29 mouse cellular contexts compared by ENCODE assay signal in genomic region chr3:55677691-55678090, GRCm38 (mm10).
DNase-seq lines count a peak whose midpoint lies in the region; ATAC-seq and TF ChIP-seq lines count a peak whose summit lies in the region.
"Had no signal": no experiment of that assay in that cellular context is flagged by ENCODE, and none has a peak within 500 bp of the region (broad histone marks: within the 10 kb centered on the region; RNA-seq: fewer than 3 reads in every experiment).

No protein-coding gene starts in this region.

- TF ChIP-seq EP300 in heart, postnatal 0 days (IDR thresholded peaks at IDR 0.05; ENCODE audit: low read depth) = no peak

- H3K9ac ChIP-seq in heart, postnatal 0 days (replicated peaks; ENCODE audit: low read depth, low read length) = no peak overlapping the region
- H3K9ac ChIP-seq: embryonic facial prominence, embryonic 12.5 days; heart, embryonic 12.5 days; hindbrain, embryonic 13.5 days; liver, embryonic 12.5 days; liver, postnatal 0 days; midbrain, embryonic 13.5 days; neural tube, embryonic 13.5 days; stomach, embryonic 15.5 days had no signal

- H3K36me3 ChIP-seq in heart, postnatal 0 days (replicated peaks; ENCODE audit: control insufficient read depth, insufficient read depth, low read length) = no peaks in the 10 kb centered on the region
- H3K36me3 ChIP-seq: embryonic facial prominence, embryonic 12.5 days; heart, embryonic 12.5 days; liver, embryonic 12.5 days; midbrain, embryonic 13.5 days; neural tube, embryonic 13.5 days; stomach, embryonic 15.5 days had no signal

- peak; percentile 78 for ATAC-seq in frontal cortex, adult (ENCODE audit: low TSS enrichment)
- no peak for ATAC-seq in heart, postnatal 0 days (ENCODE audit: insufficient read depth, low read depth)
- ATAC-seq: forebrain, embryonic 14.5 days; intestine, embryonic 16.5 days; liver, embryonic 12.5 days; liver, postnatal 0 days; midbrain, embryonic 13.5 days had no signal

- H3K4me2 ChIP-seq in heart, postnatal 0 days (ENCODE audit: low read depth, low read length) = no peak overlapping the region
- H3K4me2 ChIP-seq: embryonic facial prominence, embryonic 12.5 days; heart, embryonic 12.5 days; hindbrain, embryonic 13.5 days; liver, embryonic 12.5 days; midbrain, embryonic 13.5 days; neural tube, embryonic 13.5 days; stomach, embryonic 15.5 days had no signal

- 26% methylated on average over 2 of the region's 2 CpGs for WGBS in heart, postnatal 0 days

- no peaks in the 10 kb centered on the region for H3K4me1 ChIP-seq in heart, postnatal 0 days (ENCODE audit: control insufficient read depth, insufficient read depth)
- H3K4me1 ChIP-seq: embryonic facial prominence, embryonic 12.5 days; liver, embryonic 12.5 days; stomach, embryonic 15.5 days had no signal

- no peak for TF ChIP-seq CTCF in heart, postnatal 0 days (IDR thresholded peaks at IDR 0.05; ENCODE audit: low read depth)

- H3K27me3 ChIP-seq in heart, postnatal 0 days (ENCODE audit: control insufficient read depth, insufficient read depth, low read length) = no peaks in the 10 kb centered on the region
- H3K27me3 ChIP-seq: embryonic facial prominence, embryonic 12.5 days; heart, embryonic 12.5 days; hindbrain, embryonic 13.5 days; liver, embryonic 12.5 days; midbrain, embryonic 13.5 days; neural tube, embryonic 13.5 days; stomach, embryonic 15.5 days had no signal

- intact Hi-C loops in heart, postnatal 14 days (cut with DNase I) = no loop called here

- no peak overlapping the region for H3K4me3 ChIP-seq in heart, postnatal 0 days (ENCODE audit: low read depth, low read length)
- H3K4me3 ChIP-seq: embryonic facial prominence, embryonic 12.5 days; heart, adult 2 months; heart, embryonic 12.5 days; hindbrain, embryonic 13.5 days; liver, embryonic 12.5 days; midbrain, embryonic 13.5 days; neural tube, embryonic 13.5 days; stomach, embryonic 15.5 days had no signal

- no peaks in the 10 kb centered on the region for H3K9me3 ChIP-seq in heart, postnatal 0 days (replicated peaks; ENCODE audit: control insufficient read depth, low read length)
- H3K9me3 ChIP-seq: embryonic facial prominence, embryonic 12.5 days; heart, embryonic 12.5 days; hindbrain, embryonic 13.5 days; liver, embryonic 12.5 days; midbrain, embryonic 13.5 days; neural tube, embryonic 13.5 days; stomach, embryonic 15.5 days had no signal

- DNase-seq in frontal cortex, postnatal 25 days (ENCODE audit: low spot score in 2 of 2) = no peak
- DNase-seq in heart, postnatal 0 days (ENCODE audit: low spot score) = peak; percentile 28
- DNase-seq in heart, postnatal 14 days = no peak
- DNase-seq in right cerebral cortex, adult 18-20 months = peak; percentile 74
- no peak for DNase-seq in right cerebral cortex, postnatal 10 days (ENCODE audit: low spot score in 2 of 2)
- DNase-seq in brain, adult 2 months (ENCODE audit: low read depth, low spot score) = peak; percentile 82
- DNase-seq in spleen, postnatal 10 days (ENCODE audit: low spot score in 2 of 2) = no peak
- DNase-seq: adrenal gland, postnatal 25 days; cerebellum, adult 8-10 months; embryo, embryonic 11 days; gastrocnemius, postnatal 36 days; heart, adult 2 months; heart, postnatal 36 days; kidney, adult 8-10 months; kidney, postnatal 4 days; liver, postnatal 0 days; thymus, postnatal 14 days had no signal

- H3K27ac ChIP-seq in heart, postnatal 0 days (ENCODE audit: low read depth) = no peak overlapping the region
- H3K27ac ChIP-seq: embryonic facial prominence, embryonic 12.5 days; heart, adult 2 months; hindbrain, embryonic 13.5 days; kidney, postnatal 0 days; liver, embryonic 12.5 days; macrophage; midbrain, embryonic 13.5 days; neural tube, embryonic 13.5 days; stomach, embryonic 15.5 days had no signal

Comparison
In these comparisons a context has a peak if more than half of its experiments do, and no peak if none do; other contexts are left out.
1. DNase-seq: peak in heart, postnatal 0 days (single experiment), right cerebral cortex, adult 18-20 months (single experiment) and brain, adult 2 months (single experiment); none in frontal cortex, postnatal 25 days (0 of 2), heart, postnatal 14 days (0 of 2), right cerebral cortex, postnatal 10 days (0 of 2) and spleen, postnatal 10 days (0 of 2).